Mouse (Mus musculus) heart, adult 2 months (tissue): Measurements from ENCODE around the gene BC067074.

Experiments
- CTCF ChIP-seq: fragments of 200-600 bp; IDR thresholded peaks from 2 replicates; pipeline ENCODE4 v1.8.1; 2022; ENCODE audit warnings: antibody characterized with exemption, mild to moderate bottlenecking, moderate library complexity
- EP300 ChIP-seq: fragments of 200-500 bp; IDR thresholded peaks from 2 replicates; pipeline ENCODE4 v1.6.1; 2011; ENCODE audit warnings: low read depth, low read length, control low read depth; ENCODE audit not compliant: insufficient read depth
- POLR2A ChIP-seq: fragments of 200-500 bp; IDR thresholded peaks from 2 replicates; pipeline ENCODE4 v1.6.1; 2011; ENCODE audit warnings: mild to moderate bottlenecking, low read depth, low read length, control low read depth; ENCODE audit not compliant: insufficient read depth

DNA sequence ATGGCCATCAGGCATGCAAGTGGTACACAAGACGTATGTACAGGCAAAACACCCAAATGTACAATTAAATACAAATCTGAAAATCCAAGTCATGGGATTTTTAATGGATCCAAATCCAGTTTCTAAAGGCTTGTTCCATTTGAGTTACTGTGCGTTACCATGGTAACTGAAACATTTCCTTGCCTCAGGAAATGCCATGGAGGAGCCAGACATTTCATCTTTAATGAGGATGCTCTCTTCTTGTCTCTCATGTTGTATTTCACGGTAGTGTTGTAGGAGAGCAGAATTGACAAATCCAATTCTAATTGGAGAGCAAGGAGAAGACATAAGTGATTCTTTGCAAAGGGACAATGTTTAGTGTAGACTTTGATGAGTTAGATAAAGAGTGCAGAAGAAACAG, 31.3 kb downstream of the BC067074 start:
- TF ChIP-seq CTCF (no peak), EP300 (no peak), POLR2A (no peak)
